Mouse (Mus musculus): ENCODE data around the gene Borcs5. TPM values are rescaled to one million over a fixed set of nuclear protein-coding genes. Genes with fewer than 3 reads are reported as not detected.

The Borcs5 gene
- polyA plus RNA-seq, 1 experiment from 2014 or later: 21.9 TPM

DNA sequence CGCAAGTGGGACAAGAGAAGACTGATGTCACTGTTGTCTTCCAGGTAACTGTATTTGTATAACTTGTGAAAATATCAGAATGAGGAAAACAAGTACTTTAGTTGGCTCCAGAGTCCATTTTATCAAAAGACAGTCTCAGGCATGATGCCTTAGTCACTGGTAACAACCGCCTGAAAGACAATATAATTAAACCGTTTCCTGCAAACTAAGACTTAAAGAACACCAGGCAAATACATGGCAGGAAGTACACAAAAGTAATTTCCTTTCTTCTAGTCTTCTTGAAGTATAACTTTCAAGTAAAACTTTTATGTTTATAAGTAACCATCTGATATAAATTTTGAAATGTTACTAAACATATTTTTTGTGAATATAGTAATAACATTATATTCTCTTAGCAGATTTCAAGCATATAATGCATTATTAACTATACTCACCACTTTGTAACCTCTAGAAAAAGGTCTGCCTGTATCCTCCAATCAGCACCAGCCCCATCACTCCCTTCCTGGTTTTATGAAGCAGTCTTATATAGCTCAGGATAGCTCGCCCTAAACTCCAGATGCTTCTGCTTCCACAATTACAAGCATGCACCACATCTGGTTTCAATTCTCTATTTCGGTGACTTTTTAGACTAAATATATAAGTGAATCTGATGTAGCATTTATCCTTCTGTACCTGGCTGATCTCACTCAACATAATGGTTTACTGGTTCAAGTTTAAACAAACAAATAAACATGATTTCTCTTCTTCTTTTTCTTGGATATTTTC, 112.8 kb downstream of the Borcs5 start:
- Histone ChIP-seq H3K4me2 (replicated peaks) (no peak overlapping the region), H3K27ac (no peak overlapping the region), H3K4me1 (no peaks in the 10 kb centered on the region), H3K36me3 (0 out of 2 replicates have a peak, but pooled peaks cover 4% of the 10 kb centered on the region), H3K27me3 (no peaks in the 10 kb centered on the region), H3K9ac (no peak overlapping the region), H3K9me3 (no peaks in the 10 kb centered on the region), H3K4me3 (no peak overlapping the region)
- no peak for ATAC-seq (ENCODE audit: insufficient number of reproducible peaks, insufficient read depth, low FRiP score, low TSS enrichment)
- WGBS: 50% methylated on average over 5 of the region's 5 CpGs

- 93% methylated on average over 4 of the region's 4 CpGs for WGBS
These were observed 114.1 kb downstream of the Borcs5 start for GRCm38 (mm10) chr6:134753412-134753811.

GRCm38 (mm10) chr6:134753858-134754257, 114.5 kb downstream of the Borcs5 start:
- WGBS: 92% methylated on average over 11 of the region's 11 CpGs
- H3K9me3 ChIP-seq: no peaks in the 10 kb centered on the region
- no peaks in the 10 kb centered on the region for H3K4me1 ChIP-seq
- no peak overlapping the region for H3K9ac ChIP-seq
- ATAC-seq (ENCODE audit: insufficient number of reproducible peaks, insufficient read depth, low FRiP score, low TSS enrichment): no peak
- no peak overlapping the region for H3K27ac ChIP-seq
- no peak overlapping the region for H3K4me2 ChIP-seq (replicated peaks)
- H3K36me3 ChIP-seq: 0 out of 2 replicates have a peak, but pooled peaks cover 4% of the 10 kb centered on the region
- H3K4me3 ChIP-seq: no peak overlapping the region
- H3K27me3 ChIP-seq: no peaks in the 10 kb centered on the region

More at GRCm38 (mm10) chr6:134753412-134753811, 114.1 kb downstream of the Borcs5 start:
- Histone ChIP-seq H3K9ac (no peak overlapping the region), H3K4me1 (no peaks in the 10 kb centered on the region), H3K4me2 (replicated peaks) (no peak overlapping the region), H3K27me3 (no peaks in the 10 kb centered on the region), H3K9me3 (no peaks in the 10 kb centered on the region), H3K4me3 (no peak overlapping the region), H3K27ac (no peak overlapping the region), H3K36me3 (0 out of 2 replicates have a peak, but pooled peaks cover 4% of the 10 kb centered on the region)
- no peak for ATAC-seq (ENCODE audit: insufficient number of reproducible peaks, insufficient read depth, low FRiP score, low TSS enrichment)

DNA sequence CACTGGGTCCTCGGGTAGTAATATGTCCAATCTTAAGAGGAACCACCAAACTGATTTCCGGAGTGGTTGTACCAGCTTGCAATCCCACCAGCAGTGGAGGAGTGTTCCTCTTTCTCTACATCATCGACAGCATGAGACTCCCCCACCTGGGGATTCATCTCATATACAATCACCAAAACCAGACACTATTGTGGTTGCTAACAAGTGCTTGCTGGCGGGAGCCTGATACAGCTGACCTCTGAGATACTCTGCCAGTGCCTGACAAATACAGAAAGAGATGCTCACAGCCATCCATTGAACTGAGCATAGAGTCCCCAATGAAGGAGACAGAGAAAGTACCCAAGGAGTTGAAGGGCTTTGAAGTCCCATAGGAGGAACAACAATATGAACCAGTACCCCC, 116.7 kb downstream of the Borcs5 start:
- 91% methylated on average over 4 of the region's 4 CpGs for WGBS

More for the DNA sequence above, 116.7 kb downstream of the Borcs5 start:
- no peak for ATAC-seq (ENCODE audit: insufficient number of reproducible peaks, insufficient read depth, low FRiP score, low TSS enrichment)
- H3K27ac ChIP-seq: no peak overlapping the region
- H3K27me3 ChIP-seq: no peaks in the 10 kb centered on the region
- H3K4me1 ChIP-seq: no peaks in the 10 kb centered on the region
- no peak overlapping the region for H3K4me2 ChIP-seq (replicated peaks)
- H3K9me3 ChIP-seq: no peaks in the 10 kb centered on the region
- 0 out of 2 replicates have a peak, but pooled peaks cover 4% of the 10 kb centered on the region for H3K36me3 ChIP-seq
- H3K4me3 ChIP-seq: no peak overlapping the region
- no peak overlapping the region for H3K9ac ChIP-seq

Other genes with a start within 250 kb of the Borcs5 start
- gene Bcl2l14, start 243.2 kb upstream of the Borcs5 start, polyA plus RNA-seq (2016; fragmentation: Nextera tagmentation; extraction: Ambion mirVana): 0.88 and 0.98 TPM in 2 replicates
- gene Lrp6, start 72.5 kb upstream of the Borcs5 start, polyA plus RNA-seq (2016; fragmentation: Nextera tagmentation; extraction: Ambion mirVana): 41.6 and 42.8 TPM in 2 replicates
- 0.75 and 1.2 TPM in 2 replicates for gene Mansc1, start 7.0 kb upstream of the Borcs5 start, polyA plus RNA-seq (2016; fragmentation: Nextera tagmentation; extraction: Ambion mirVana)
- 15.6 and 18.3 TPM in 2 replicates for gene Dusp16, start 153.1 kb downstream of the Borcs5 start, polyA plus RNA-seq (2016; fragmentation: Nextera tagmentation; extraction: Ambion mirVana)
- gene Crebl2, start 190.6 kb downstream of the Borcs5 start, polyA plus RNA-seq (2016; fragmentation: Nextera tagmentation; extraction: Ambion mirVana): 2.4 and 2.5 TPM in 2 replicates

Measured in embryonic facial prominence, embryonic 12.5 days (tissue).